Mouse (Mus musculus) embryo, embryonic 9.5 days (tissue): ENCODE results near the gene Tns1.
"Not testable (repeated sequence)": the region's sequence is repeated elsewhere in the genome, so short reads cannot be mapped to it uniquely, and the experiment has no call there.

ENCODE experiments used
- DNase-seq: peaks from one replicate; pipeline ENCODE4 v3.0.0-alpha.2; 2017; ENCODE audit errors: extremely low spot score

The Tns1 gene

GRCm38 (mm10) chr1:73912466-73912865, 211.8 kb downstream of the Tns1 start:
- DNase-seq = no peak

GRCm38 (mm10) chr1:73911981-73912380, 212.3 kb downstream of the Tns1 start:
- no peak for DNase-seq

- DNase-seq = no peak
These were observed 213.5 kb downstream of the Tns1 start for GRCm38 (mm10) chr1:73910701-73911100.

- DNase-seq = no peak
These were observed 214.1 kb downstream of the Tns1 start for GRCm38 (mm10) chr1:73910111-73910510.

- no peak for DNase-seq
These were observed 214.9 kb downstream of the Tns1 start for GRCm38 (mm10) chr1:73909191-73909983.

- no peak for DNase-seq
These were observed 215.9 kb downstream of the Tns1 start for GRCm38 (mm10) chr1:73908081-73908960.

- no peak for DNase-seq
These were observed 217.1 kb downstream of the Tns1 start for GRCm38 (mm10) chr1:73907166-73907565.

- DNase-seq = no peak
These were observed 217.9 kb downstream of the Tns1 start for GRCm38 (mm10) chr1:73906376-73906775.

- DNase-seq = no peak
These were observed 218.4 kb downstream of the Tns1 start for GRCm38 (mm10) chr1:73905811-73906190.

GRCm38 (mm10) chr1:73905111-73905810, 219.0 kb downstream of the Tns1 start:
- no peak for DNase-seq

- DNase-seq = no peak
These were observed 219.6 kb downstream of the Tns1 start for GRCm38 (mm10) chr1:73904641-73905040.

- no peak for DNase-seq
These were observed 221.2 kb downstream of the Tns1 start for GRCm38 (mm10) chr1:73903035-73903434.

GRCm38 (mm10) chr1:73902171-73902991, 221.9 kb downstream of the Tns1 start:
- DNase-seq = peak; percentile 81

GRCm38 (mm10) chr1:73901496-73901899, 222.8 kb downstream of the Tns1 start:
- DNase-seq = peak; percentile 76

GRCm38 (mm10) chr1:73895451-73895850, 228.8 kb downstream of the Tns1 start:
- not testable (repeated sequence) for DNase-seq

- no peak for DNase-seq
These were observed 243.5 kb downstream of the Tns1 start for GRCm38 (mm10) chr1:73880731-73881130.

- DNase-seq = no peak
These were observed 248.5 kb downstream of the Tns1 start for GRCm38 (mm10) chr1:73875676-73876218.

- no peak for DNase-seq
These were observed 259.9 kb downstream of the Tns1 start for GRCm38 (mm10) chr1:73864314-73864713.

- no peak for DNase-seq
These were observed 261.2 kb downstream of the Tns1 start for GRCm38 (mm10) chr1:73863074-73863431.

- DNase-seq = peak; percentile 86
These were observed 261.8 kb downstream of the Tns1 start for GRCm38 (mm10) chr1:73862323-73863073.
